Mouse (Mus musculus): Measurements from ENCODE around the gene Gng13.

DNA sequence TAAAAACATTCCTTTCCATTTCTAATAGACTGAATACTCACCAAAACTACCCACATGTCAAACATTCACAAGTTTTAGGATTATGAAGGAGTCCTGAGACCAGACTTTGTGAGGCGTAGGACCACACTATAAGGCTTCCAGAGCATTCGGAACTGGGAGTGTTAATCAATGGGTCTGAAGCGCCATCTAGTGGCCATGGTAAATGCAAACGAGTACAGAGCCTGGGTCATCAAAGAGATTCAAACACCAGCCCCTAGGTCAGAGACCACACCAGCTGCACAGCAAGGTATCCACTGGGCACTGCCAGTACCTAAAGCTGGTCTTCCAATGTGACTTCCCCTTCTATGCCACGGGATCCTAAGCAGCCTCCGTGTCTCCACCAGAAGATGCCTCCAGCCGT, 18.5 kb upstream of the Gng13 start:
- TF ChIP-seq CTCF (IDR thresholded peaks at IDR 0.05; ENCODE audit: low read depth, low read length) = peak; percentile 53
- TF ChIP-seq POLR2A (IDR thresholded peaks at IDR 0.05; ENCODE audit: insufficient read depth, low read length) = no peak

Measured in ES-Bruce4 (cell line).